In genomic region chr6:114285424-114285823, GRCm38 (mm10) we compare ENCODE assay signal across 21 mouse cellular contexts. TPM values are rescaled to one million over a fixed set of nuclear protein-coding genes. Genes with fewer than 3 reads are reported as not detected.
DNase-seq lines count a peak whose midpoint lies in the region; ATAC-seq and TF ChIP-seq lines count a peak whose summit lies in the region.
"Had no signal": no experiment of that assay in that cellular context is flagged by ENCODE, and none has a peak within 500 bp of the region (broad histone marks: within the 10 kb centered on the region; RNA-seq: fewer than 3 reads in every experiment).

No protein-coding gene starts in this region.

- no peak overlapping the region for H3K4me3 ChIP-seq in cerebellum, adult 2 months (replicated peaks; ENCODE audit: insufficient read depth, low read depth, low read length)
- H3K4me3 ChIP-seq in midbrain, embryonic 12.5 days, result no peak overlapping the region
- no peak overlapping the region for H3K4me3 ChIP-seq in midbrain, embryonic 11.5 days (ENCODE audit: low read depth, low read length)
- peak overlapping the region; percentile 6; the same call in 1 of the 2 replicates for H3K4me3 ChIP-seq in forebrain, postnatal 0 days (ENCODE audit: low read depth, low read length)
- H3K4me3 ChIP-seq in neural tube, embryonic 13.5 days, result peak overlapping the region; percentile 66
- H3K4me3 ChIP-seq: limb, embryonic 12.5 days; liver, embryonic 15.5 days had no signal

- peaks cover 2% of the 10 kb centered on the region; the same call in 1 of the 2 replicates for H3K4me1 ChIP-seq in cerebellum, adult 2 months (ENCODE audit: control insufficient read depth, insufficient read depth, low read length)
- H3K4me1 ChIP-seq in midbrain, embryonic 12.5 days, result peaks cover 66% of the 10 kb centered on the region
- H3K4me1 ChIP-seq in midbrain, embryonic 11.5 days (ENCODE audit: control insufficient read depth, insufficient read depth, low read length), result peaks cover 26% of the 10 kb centered on the region
- H3K4me1 ChIP-seq in forebrain, postnatal 0 days (ENCODE audit: insufficient read depth), result peaks cover 41% of the 10 kb centered on the region
- H3K4me1 ChIP-seq in neural tube, embryonic 13.5 days (replicated peaks), result peaks cover 76% of the 10 kb centered on the region
- H3K4me1 ChIP-seq: liver, embryonic 15.5 days had no signal

- no peak overlapping the region for H3K9ac ChIP-seq in midbrain, embryonic 12.5 days (replicated peaks)
- H3K9ac ChIP-seq in midbrain, embryonic 11.5 days (ENCODE audit: low read length), result no peak overlapping the region
- peak overlapping the region; percentile 42; the same call in 1 of the 2 replicates for H3K9ac ChIP-seq in forebrain, postnatal 0 days
- peak overlapping the region; percentile 43; the same call in 1 of the 2 replicates for H3K9ac ChIP-seq in neural tube, embryonic 13.5 days
- H3K9ac ChIP-seq: limb, embryonic 12.5 days; liver, embryonic 15.5 days had no signal

- DNase-seq in cerebellum, adult 2 months, result no peak
- DNase-seq in cerebellum, postnatal 36 days, result no peak
- DNase-seq in midbrain, embryonic 11.5 days (ENCODE audit: low spot score, missing footprints), result no peak
- no peak for DNase-seq in forebrain, postnatal 0 days
- no peak for DNase-seq in ovary, postnatal 14 days (ENCODE audit: low spot score)
- DNase-seq in embryo, embryonic 9.5 days (ENCODE audit: extremely low spot score), result no peak
- DNase-seq: cerebellum, adult 8-10 months; embryo, embryonic 11 days; heart, postnatal 36 days; kidney, adult 2 months; kidney, postnatal 4 days; lung, postnatal 14 days; right cerebral cortex, postnatal 14 days had no signal

- H3K27me3 ChIP-seq in cerebellum, adult 2 months (ENCODE audit: control insufficient read depth, insufficient read depth, low read length), result no peaks in the 10 kb centered on the region; the same call in 1 of the 2 replicates
- H3K27me3 ChIP-seq in midbrain, embryonic 12.5 days, result peaks cover 75% of the 10 kb centered on the region
- H3K27me3 ChIP-seq in midbrain, embryonic 11.5 days (ENCODE audit: control insufficient read depth, insufficient read depth, low read length), result peaks cover 44% of the 10 kb centered on the region
- H3K27me3 ChIP-seq in forebrain, postnatal 0 days (ENCODE audit: insufficient read depth, low read length), result no peaks in the 10 kb centered on the region
- peaks cover 58% of the 10 kb centered on the region for H3K27me3 ChIP-seq in neural tube, embryonic 13.5 days

- no peaks in the 10 kb centered on the region for H3K9me3 ChIP-seq in midbrain, embryonic 12.5 days
- H3K9me3 ChIP-seq in midbrain, embryonic 11.5 days (ENCODE audit: control insufficient read depth, low read length), result no peaks in the 10 kb centered on the region
- no peaks in the 10 kb centered on the region for H3K9me3 ChIP-seq in forebrain, postnatal 0 days (ENCODE audit: low read length)
- no peaks in the 10 kb centered on the region for H3K9me3 ChIP-seq in neural tube, embryonic 13.5 days
- H3K9me3 ChIP-seq: limb, embryonic 12.5 days; liver, embryonic 15.5 days had no signal

- TF ChIP-seq POLR2A in cerebellum, adult 2 months (IDR thresholded peaks at IDR 0.05; ENCODE audit: borderline replicate concordance, insufficient read depth, low read length), result no peak

- ATAC-seq in midbrain, embryonic 12.5 days (ENCODE audit: low FRiP score, low read depth), result no peak
- ATAC-seq in midbrain, embryonic 11.5 days (ENCODE audit: low FRiP score), result no peak
- no peak for ATAC-seq in forebrain, postnatal 0 days
- no peak for ATAC-seq in neural tube, embryonic 13.5 days (ENCODE audit: low read depth)
- ATAC-seq: Patski had no signal

- no peaks in the 10 kb centered on the region for H3K36me3 ChIP-seq in midbrain, embryonic 12.5 days
- H3K36me3 ChIP-seq in midbrain, embryonic 11.5 days (ENCODE audit: control insufficient read depth, insufficient read depth, low read length), result no peaks in the 10 kb centered on the region
- no peaks in the 10 kb centered on the region for H3K36me3 ChIP-seq in forebrain, postnatal 0 days (ENCODE audit: insufficient read depth)
- H3K36me3 ChIP-seq in neural tube, embryonic 13.5 days, result no peaks in the 10 kb centered on the region
- H3K36me3 ChIP-seq: limb, embryonic 12.5 days; liver, embryonic 15.5 days had no signal

- no peak for TF ChIP-seq CTCF in cerebellum, adult 2 months (IDR thresholded peaks at IDR 0.05; ENCODE audit: borderline replicate concordance, insufficient read depth, low read depth, low read length)
- TF ChIP-seq CTCF in forebrain, postnatal 0 days (IDR thresholded peaks at IDR 0.05; ENCODE audit: low read depth), result no peak

- peak overlapping the region; percentile 3; the same call in 1 of the 2 replicates for H3K27ac ChIP-seq in cerebellum, adult 2 months (ENCODE audit: insufficient read depth, low read length)
- H3K27ac ChIP-seq in midbrain, embryonic 12.5 days (replicated peaks), result no peak overlapping the region
- H3K27ac ChIP-seq in midbrain, embryonic 11.5 days (ENCODE audit: low read depth, low read length), result no peak overlapping the region
- peak overlapping the region; percentile 89 for H3K27ac ChIP-seq in forebrain, postnatal 0 days (ENCODE audit: low read depth, low read length)
- no peak overlapping the region for H3K27ac ChIP-seq in neural tube, embryonic 13.5 days (replicated peaks)
- H3K27ac ChIP-seq: limb, embryonic 12.5 days; liver, embryonic 15.5 days; stomach, postnatal 0 days had no signal

- peak overlapping the region; percentile 59; the same call in 1 of the 2 replicates for H3K4me2 ChIP-seq in midbrain, embryonic 12.5 days (replicated peaks)
- no peak overlapping the region for H3K4me2 ChIP-seq in midbrain, embryonic 11.5 days
- peak overlapping the region; percentile 65 for H3K4me2 ChIP-seq in forebrain, postnatal 0 days (ENCODE audit: low read depth)
- H3K4me2 ChIP-seq in neural tube, embryonic 13.5 days, result peak overlapping the region; percentile 58
- H3K4me2 ChIP-seq: heart, embryonic 11.5 days; limb, embryonic 12.5 days; liver, embryonic 15.5 days had no signal

- WGBS in cerebellum, adult 2 months, result 52% methylated on average over 4 of the region's 4 CpGs
- WGBS in midbrain, embryonic 12.5 days, result 37% methylated on average over 4 of the region's 4 CpGs
- 53% methylated on average over 4 of the region's 4 CpGs for WGBS in midbrain, embryonic 11.5 days
- WGBS in forebrain, postnatal 0 days, result 34% methylated on average over 4 of the region's 4 CpGs
- WGBS in neural tube, embryonic 13.5 days, result 36% methylated on average over 4 of the region's 4 CpGs

RNA-seq across cellular contexts. Expression of gene Slc6a1, which starts 3.0 kb away (rescaled TPM):
- polyA plus RNA-seq in cerebellum, adult 2 months (2012; rRNA removed), result 483 and 522 TPM in 2 replicates
- polyA plus RNA-seq in midbrain, embryonic 12.5 days (2016; fragmentation: Nextera tagmentation; extraction: Ambion mirVana), result 41.8 and 45.3 TPM in 2 replicates
- polyA plus RNA-seq in midbrain, embryonic 11.5 days (2014; fragmentation: Nextera tagmentation; extraction: Ambion mirVana), result 13.3 and 16.5 TPM in 2 replicates
- 221 and 302 TPM in 2 replicates for total RNA-seq in forebrain, postnatal 0 days (2014; rRNA removed)
- 105 and 152 TPM in 2 replicates for polyA plus RNA-seq in forebrain, postnatal 0 days (2015; fragmentation: Nextera tagmentation; extraction: Ambion mirVana)
- 66.6 and 67.8 TPM in 2 replicates for polyA plus RNA-seq in neural tube, embryonic 13.5 days (2015; fragmentation: Nextera tagmentation; extraction: Ambion mirVana)
- total RNA-seq: adrenal gland, adult 18-20 months had no signal
- polyA plus RNA-seq: limb, embryonic 12.5 days; Patski; stomach, postnatal 0 days had no signal

Comparison
In these comparisons a context has a peak if more than half of its experiments do, and no peak if none do; other contexts are left out.
1. H3K27ac ChIP-seq: peak in cerebellum, adult 2 months (single experiment) and forebrain, postnatal 0 days (single experiment); none in midbrain, embryonic 12.5 days (single experiment), midbrain, embryonic 11.5 days (single experiment) and neural tube, embryonic 13.5 days (single experiment).
2. H3K4me3 ChIP-seq: peak in forebrain, postnatal 0 days (single experiment) and neural tube, embryonic 13.5 days (single experiment); none in cerebellum, adult 2 months (single experiment), midbrain, embryonic 12.5 days (single experiment) and midbrain, embryonic 11.5 days (single experiment).
3. H3K9ac ChIP-seq: peak in forebrain, postnatal 0 days (single experiment) and neural tube, embryonic 13.5 days (single experiment); none in midbrain, embryonic 12.5 days (single experiment) and midbrain, embryonic 11.5 days (single experiment).